Mouse (Mus musculus): Measurements from ENCODE around the gene Tex35.

DNA sequence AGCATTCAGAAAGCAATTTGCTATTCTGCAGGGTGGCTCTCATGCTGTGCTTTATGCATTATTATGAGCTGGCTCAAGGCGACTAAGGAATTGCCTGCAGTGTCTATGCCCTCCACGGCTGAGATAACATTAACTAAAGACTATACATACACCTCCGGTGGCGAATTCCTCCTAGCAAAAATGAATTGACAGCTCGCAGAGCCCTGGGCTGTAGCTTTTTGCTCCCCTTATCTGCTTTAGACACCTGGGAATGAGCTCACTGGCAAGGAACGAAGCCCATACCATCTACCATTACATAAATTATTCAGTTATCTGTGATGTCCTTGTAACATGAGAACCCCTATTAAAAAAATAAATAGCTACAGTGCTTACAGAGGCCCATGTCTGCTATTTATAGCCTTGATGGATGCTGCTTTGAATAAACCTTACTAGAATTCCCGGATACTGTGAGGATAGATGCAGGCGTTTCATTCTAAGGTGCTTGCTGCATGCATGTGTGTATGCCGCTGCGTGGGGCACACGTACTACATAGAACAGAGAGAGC is 53.1 kb downstream of the Tex35 start:
- no peak for TF ChIP-seq CTCF (IDR thresholded peaks at IDR 0.05; ENCODE audit: control insufficient read depth, insufficient read depth, insufficient replicate concordance, low read depth, low read length)
- no peak for TF ChIP-seq POLR2A (IDR thresholded peaks at IDR 0.05; ENCODE audit: control insufficient read depth, low read depth, low read length)
